Mouse (Mus musculus): ENCODE measurements around the gene Ism1.

The Ism1 gene

GRCm38 (mm10) chr2:139807887-139808286 lies 129.9 kb downstream of the Ism1 start:
- in situ Hi-C loops (cut with MboI, MseI) = no loop called here

Measured in T-helper 17 cell (primary cell).